Mouse (Mus musculus) left cerebral cortex, postnatal 10 days (tissue): Measurements from ENCODE around the gene Dnase1l2. TPM values are rescaled to one million over a fixed set of nuclear protein-coding genes. Genes with fewer than 3 reads are reported as not detected.
"Not testable (repeated sequence)": the region's sequence is repeated elsewhere in the genome, so short reads cannot be mapped to it uniquely, and the experiment has no call there.

Source experiments
- DNase-seq, 2 experiments: peaks; one replicate each; pipeline ENCODE4 v3.0.0; 2021 to 2022; ENCODE audit warnings: low spot score in 2 of 2, mixed read lengths in 1 of 2; ENCODE audit errors: extremely low spot score in 1 of 2
- intact Hi-C: fragments of 180-260 bp; cut with DNase I; formaldehyde crosslinking; loops from one replicate; pipeline ENCODE4 v1.15.1; 2025
- total RNA-seq, 2 experiments: library from RNA; stranded (reverse); gene quantifications; 2 replicates each; pipeline ENCODE4 v1.2.3; 2021

Dnase1l2 gene
- total RNA-seq, 2 experiments from 2014 or later, result 5.7 to 6.5 TPM

- intact Hi-C loops, result no loop called here
- no peak for DNase-seq
Observed at GRCm38 (mm10) chr17:24443409-24443808, 504 bp upstream of the Dnase1l2 start.

GRCm38 (mm10) chr17:24442107-24442506 is 798 bp downstream of the Dnase1l2 start:
- no peak for DNase-seq
- intact Hi-C loops, result no loop called here

GRCm38 (mm10) chr17:24441148-24441547 is 1.8 kb downstream of the Dnase1l2 start:
- DNase-seq, result peak in 1 of 2 experiments; percentile 24
- intact Hi-C loops, result no loop called here

DNA sequence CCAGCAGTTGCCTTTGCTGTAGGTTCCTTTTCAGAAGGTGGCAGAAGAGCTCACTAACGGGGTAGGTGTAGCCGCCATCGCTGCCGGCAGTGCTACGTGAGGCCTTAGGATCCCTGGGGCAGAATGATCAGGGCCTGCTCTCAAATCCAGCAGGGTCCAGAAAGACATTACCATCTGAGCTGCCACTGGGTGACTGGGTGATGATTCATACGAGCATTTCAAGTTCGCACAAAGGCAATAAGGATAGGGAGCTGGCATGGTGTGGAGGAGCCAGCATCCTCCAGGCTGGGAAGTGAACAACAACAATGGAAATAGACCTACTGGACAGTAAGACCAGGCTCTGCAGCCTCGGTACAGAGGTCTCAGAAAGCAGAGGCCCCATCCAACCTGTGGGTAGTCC is 2.5 kb downstream of the Dnase1l2 start:
- no peak for DNase-seq
- intact Hi-C loops, result no loop called here

DNA sequence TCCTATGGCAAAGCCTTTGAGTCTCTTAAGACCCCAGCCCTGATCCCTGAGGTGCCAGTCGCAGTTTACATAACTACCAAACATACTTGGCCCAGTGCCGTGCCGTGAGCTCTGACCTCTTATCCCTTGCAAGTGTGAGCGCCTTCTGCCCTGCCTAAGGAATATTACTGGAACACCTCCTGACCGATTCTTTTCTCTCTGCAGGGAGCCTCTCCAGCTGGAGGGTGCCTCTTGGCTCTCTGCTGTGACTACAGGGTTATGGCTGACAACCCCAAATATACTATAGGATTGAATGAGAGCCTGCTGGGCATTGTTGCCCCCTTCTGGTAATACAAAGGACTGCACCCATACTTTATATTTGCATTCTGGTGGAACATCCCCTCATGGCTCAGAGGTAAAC is 5.9 kb downstream of the Dnase1l2 start:
- intact Hi-C loops, result no loop called here
- DNase-seq, result peak in 1 of 2 experiments; percentile 53

DNA sequence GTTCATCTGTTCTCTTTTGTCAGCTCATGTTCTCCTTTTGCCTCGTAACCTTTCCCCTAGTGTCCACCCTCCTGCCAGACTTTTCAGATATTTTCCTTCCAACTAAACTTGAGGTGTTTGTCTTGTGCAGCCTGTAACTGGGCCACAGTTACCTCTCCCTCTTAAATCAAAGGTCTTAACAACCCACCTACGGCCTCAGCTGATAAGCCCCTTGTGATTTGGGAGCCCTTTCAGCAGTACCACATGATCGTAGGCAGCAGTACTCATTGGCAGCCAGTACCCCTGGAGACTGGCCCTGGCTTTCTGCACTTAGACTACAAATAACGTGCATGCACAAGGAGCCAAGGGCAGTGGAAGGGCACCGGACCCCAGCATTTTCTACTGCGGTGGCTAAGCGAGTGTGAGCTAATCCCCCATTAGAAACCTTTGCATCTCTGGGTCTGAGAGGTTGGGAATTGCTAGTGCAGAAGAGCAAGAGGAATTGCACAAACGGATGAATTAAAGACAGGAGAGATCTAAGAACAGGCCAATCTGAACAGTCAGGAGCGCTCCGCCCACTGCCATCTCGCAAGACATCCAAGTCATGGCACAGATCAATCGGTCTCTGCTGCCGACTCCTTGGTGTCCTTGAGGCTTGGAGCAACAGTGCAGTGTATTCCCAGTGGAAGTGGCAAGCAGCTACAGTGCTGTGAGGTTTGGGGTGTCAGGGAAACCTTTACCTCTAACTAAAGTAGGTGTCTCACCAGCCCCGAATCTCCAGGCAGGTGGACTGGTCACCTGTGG is 13.5 kb downstream of the Dnase1l2 start:
- no peak for DNase-seq
- intact Hi-C loops, result no loop called here

DNA sequence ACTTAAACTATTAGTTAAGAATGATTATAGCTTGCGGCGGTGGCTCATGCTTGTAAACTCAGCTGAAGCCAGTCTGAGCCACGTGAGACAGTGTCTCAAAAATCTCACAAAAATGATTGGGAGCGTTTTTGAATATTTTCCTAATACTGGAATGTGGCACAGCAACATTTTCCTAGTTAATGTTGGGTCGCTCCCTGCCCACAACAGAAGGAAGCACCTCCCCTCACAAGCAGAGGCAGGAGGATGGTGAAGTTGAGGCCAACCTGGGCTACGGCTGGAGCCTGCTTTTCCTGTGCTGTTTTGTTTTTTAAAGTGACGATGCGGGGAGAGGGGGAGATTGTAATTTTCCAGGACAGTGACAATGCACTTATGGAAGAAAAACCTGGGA is 15.7 kb downstream of the Dnase1l2 start:
- DNase-seq, result no peak
- intact Hi-C loops, result no loop called here

- peak; percentile 87 to 96 for DNase-seq
- intact Hi-C loops, result no loop called here
Observed at GRCm38 (mm10) chr17:24426471-24427169, 16.3 kb downstream of the Dnase1l2 start, which contains the start of gene Eci1. Gene Eci1, plus strand, starts transcription at chr17:24426641.

GRCm38 (mm10) chr17:24425905-24426304 is 17.0 kb downstream of the Dnase1l2 start:
- no peak for DNase-seq

DNA sequence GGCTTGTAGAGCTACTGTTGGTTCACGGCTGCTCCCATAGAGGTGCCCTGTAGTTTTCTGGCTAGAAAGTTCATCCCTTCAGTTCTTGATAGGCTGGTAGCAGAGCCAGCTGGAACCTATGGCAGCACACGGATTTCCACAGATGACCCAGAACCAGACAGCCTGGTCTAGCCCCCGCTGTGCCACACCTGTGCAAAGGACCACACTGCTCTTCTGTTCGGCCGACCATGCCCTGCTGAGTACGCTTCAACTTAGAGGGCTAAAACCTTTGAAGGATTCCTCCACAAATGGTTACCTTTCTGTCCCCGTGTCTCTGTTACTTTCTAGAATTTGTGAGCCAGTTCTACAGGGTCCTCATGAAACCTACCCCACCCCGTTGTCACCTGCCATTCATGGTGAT is 17.6 kb downstream of the Dnase1l2 start:
- DNase-seq, intact Hi-C loops: not testable (repeated sequence)

More at GRCm38 (mm10) chr17:24425905-24426304, 17.0 kb downstream of the Dnase1l2 start:
- intact Hi-C loops, result no loop called here

DNA sequence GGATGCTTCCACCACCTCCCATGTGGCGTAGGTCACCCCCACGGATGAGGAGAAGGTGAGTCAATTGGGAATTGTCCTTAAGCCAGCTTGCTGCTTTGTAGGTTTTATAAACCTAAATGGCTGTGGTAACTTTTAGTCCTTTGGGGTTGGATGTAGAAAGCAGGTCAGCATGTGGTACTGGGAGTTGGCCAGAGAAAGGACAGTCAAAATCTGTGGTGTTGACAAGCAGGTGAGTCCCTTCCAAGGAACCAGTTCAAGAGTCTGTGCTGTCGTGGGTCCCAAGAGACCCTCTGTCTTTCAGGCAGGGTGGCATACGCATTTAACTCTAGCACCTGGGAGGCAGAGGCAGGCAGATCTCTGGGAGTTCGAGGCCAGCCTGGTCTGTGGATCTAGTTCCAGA is 18.4 kb downstream of the Dnase1l2 start:
- intact Hi-C loops, result no loop called here

DNA sequence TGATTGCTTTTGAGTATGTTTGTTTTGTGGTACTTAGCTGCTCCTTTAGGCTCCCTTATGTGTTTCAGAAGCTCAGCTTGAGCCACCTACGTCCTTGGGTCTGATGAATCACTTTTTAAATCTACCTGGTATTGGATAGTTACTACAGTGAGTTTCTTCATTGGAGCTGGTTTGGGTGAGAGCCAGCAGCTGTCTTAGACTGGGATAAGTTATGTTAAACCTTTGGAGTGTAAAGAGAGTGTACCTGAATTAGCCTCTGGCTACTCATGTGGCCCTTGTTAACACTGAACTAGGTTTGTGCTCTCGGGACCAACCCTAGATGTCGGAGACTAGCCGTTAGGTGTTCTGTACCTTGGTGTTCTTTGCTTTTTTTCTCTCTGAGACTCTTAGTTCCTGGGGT is 19.8 kb downstream of the Dnase1l2 start:
- intact Hi-C loops, result no loop called here
- DNase-seq, result no peak

More for the DNA sequence above, 18.4 kb downstream of the Dnase1l2 start:
- DNase-seq, result no peak

DNA sequence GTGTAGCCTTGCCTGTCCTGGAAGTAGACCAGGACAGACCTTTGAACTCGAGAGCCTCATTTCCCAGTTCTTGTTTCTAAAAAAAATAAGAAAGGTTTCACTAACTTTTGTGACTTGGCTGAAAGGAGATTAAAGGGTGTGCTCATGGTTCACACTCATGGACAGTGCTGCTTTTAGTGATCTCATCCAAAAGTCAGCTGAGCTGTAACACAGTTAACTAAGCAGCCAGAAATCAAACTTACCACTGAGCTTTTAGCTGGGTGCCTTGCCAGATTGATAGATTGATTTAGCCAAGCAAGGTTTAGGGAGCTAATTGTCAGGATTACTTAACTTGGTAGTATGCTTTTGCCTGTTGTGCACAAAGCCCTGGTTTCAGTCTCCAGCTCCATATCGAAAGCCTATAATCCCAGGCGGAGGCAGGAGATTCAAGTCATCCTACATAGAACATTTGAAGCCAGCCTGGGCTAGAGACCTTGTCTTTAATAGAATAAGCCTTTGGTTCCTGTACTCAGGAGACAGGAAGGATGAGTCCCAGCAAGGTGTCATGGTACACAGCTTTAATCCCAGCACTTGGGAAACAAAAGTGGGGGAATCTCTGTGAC is 26.8 kb downstream of the Dnase1l2 start:
- DNase-seq, result no peak
- intact Hi-C loops, result no loop called here

GRCm38 (mm10) chr17:24415011-24415410 is 27.9 kb downstream of the Dnase1l2 start:
- no peak for DNase-seq
- intact Hi-C loops, result no loop called here

GRCm38 (mm10) chr17:24414230-24414976 is 28.5 kb downstream of the Dnase1l2 start, which contains the start of gene Rnps1:
Gene Rnps1, plus strand, starts transcription at chr17:24414565.
- intact Hi-C loops, result no loop called here
- DNase-seq, result peak; percentile 92 to 98

DNA sequence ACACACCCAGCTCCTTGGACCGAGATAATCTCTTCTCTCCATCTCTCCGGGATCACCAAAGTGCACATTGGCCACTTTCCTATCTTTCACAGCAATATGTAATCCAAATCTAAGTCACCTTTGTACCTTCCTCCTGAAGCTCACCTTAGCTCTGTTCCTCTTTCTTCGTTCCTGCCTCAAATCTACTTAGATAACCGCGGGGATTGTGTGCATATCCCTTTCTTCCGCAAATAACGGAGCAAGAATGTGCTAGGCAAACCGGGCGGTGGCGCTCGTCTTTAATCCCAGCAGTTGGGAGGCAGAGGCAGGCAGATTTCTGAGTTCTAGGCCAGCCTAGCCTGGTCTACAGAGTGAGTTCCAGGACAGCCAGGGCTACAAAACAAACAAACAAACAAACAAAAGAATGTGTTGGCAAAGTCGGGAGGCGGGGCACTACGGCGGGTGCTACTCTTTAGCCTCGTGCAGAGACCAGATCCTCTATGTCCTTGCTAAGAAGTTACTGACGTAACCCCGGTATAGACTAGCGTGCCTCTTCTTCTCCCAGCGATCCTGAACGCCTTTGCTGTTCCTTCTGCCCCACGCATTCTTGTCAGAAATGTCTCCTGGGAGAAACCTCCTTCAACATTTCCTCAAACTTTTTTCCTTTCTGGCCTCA is 29.2 kb downstream of the Dnase1l2 start:
- intact Hi-C loops, result no loop called here
- DNase-seq, result peak in 1 of 2 experiments; percentile 49

DNA sequence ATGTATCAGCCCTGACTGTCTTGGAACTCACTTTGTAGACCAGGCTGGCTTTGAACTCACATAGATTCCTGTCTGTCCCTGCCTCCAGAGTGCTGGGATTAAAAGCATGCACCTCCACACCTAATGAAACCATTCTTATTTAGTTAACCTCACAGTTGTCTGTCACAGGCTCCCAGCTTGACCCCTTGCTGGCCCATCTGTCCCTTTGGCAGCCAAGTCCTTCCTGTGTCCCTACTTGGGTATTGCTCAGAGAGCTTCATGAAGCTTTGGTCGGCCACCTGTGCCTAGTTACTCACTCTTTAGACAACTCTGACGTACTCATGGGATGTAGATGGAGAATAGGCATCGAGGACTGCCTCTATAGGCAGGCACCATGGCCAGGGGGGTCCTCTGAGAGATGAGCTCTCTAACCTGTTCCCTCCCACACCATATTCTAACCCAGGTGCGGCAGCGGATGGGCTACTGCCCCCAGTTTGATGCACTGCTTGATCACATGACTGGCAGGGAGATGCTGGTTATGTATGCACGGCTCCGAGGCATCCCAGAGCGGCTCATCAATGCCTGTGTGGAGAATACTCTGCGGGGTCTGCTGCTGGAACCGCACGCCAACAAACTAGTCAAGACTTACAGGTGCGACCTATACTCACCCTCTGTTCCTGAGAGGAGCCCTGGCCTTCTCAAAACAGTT is 35.6 kb downstream of the Dnase1l2 start:
- DNase-seq, result no peak
- intact Hi-C loops, result loop anchor here (5.0 kb wide), 1 partner anchor 40 kb away; no protein-coding TSS in a partner anchor

GRCm38 (mm10) chr17:24402371-24402770 is 40.5 kb downstream of the Dnase1l2 start:
- intact Hi-C loops, result no loop called here
- no peak for DNase-seq
